Mouse (Mus musculus): ENCODE results near the gene Kdm2b.

DNA sequence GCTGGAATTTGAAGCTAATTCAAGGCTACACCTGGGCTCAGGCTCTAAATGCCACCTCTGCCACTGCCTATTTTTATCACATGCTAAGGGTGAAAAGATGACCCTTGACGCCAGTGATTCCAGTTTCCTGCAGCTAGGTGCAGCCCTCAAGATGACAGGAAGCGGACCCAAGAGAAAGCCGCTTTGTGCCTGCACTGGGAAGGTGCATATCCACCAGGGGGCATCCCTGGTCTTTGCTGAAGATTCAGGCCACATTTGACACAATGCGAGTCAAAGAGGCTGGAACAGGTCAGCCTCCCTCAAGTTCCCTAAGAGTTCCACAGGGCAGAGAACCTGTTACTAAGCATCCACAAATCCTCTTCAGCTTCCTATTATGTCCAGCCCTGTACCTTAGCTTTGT lies 21.3 kb downstream of the Kdm2b start:
- TF ChIP-seq GATA1 (IDR thresholded peaks at IDR 0.05; ENCODE audit: borderline replicate concordance, low read length) (no peak), FLI1 (IDR thresholded peaks at IDR 0.05; ENCODE audit: low read length) (no peak)

All from megakaryocyte, embryonic 14.5 days (primary cell).